Mouse (Mus musculus): ENCODE measurements around the gene Smyd3.

GRCm38 (mm10) chr1:179473920-179474643 is 43.8 kb downstream of the Smyd3 start:
- TF ChIP-seq CTCF (IDR thresholded peaks at IDR 0.05; ENCODE audit: insufficient read depth, low read depth, low read length) (no peak), POLR2A (IDR thresholded peaks at IDR 0.05; ENCODE audit: insufficient read depth, low read depth, low read length) (no peak)

Data from olfactory bulb, adult 2 months (tissue).